Mouse (Mus musculus) large intestine, adult 2 months (tissue): ENCODE data around the gene Gm11009. TPM values are rescaled to one million over a fixed set of nuclear protein-coding genes. Genes with fewer than 3 reads are reported as not detected.
"Not testable (repeated sequence)": the region's sequence is repeated elsewhere in the genome, so short reads cannot be mapped to it uniquely, and the experiment has no call there.

Experiments
- DNase-seq: peaks from one replicate; pipeline ENCODE4 v3.0.0-alpha.2; 2012; ENCODE audit warnings: low read depth, low spot score
- WGBS: fragments of 180-500 bp; shearing (Covaris S2); methylation state at CpG from one replicate; pipeline ENCODE4 v1.1.7; 2018; 5-methylcytosine and 5-hydroxymethylcytosine counted together
- polyA plus RNA-seq: library from polyadenylated mRNA; depleted of rRNA; stranded (reverse); fragments of >200 nt; gene quantifications from 2 replicates; pipeline ENCODE4 v1.2.3, GENCODE M21; 2012; rRNA removed

Gm11009 gene
- polyA plus RNA-seq: not detected in 2 replicates

GRCm38 (mm10) chr2:176319394-176319793 is at the start of gene Gm11009:
Gm11009 (minus strand) TSS chr2:176319494.
- DNase-seq: not testable (repeated sequence)
- no CpG with 5 or more reads among the region's 2 CpGs for WGBS

Other genes starting within 250 kb of the Gm11009 start
- gene Gm2004, start 169.7 kb downstream of the Gm11009 start, polyA plus RNA-seq: 0.06 TPM in 1 of 2 replicates, not detected in the other
- gene 2210418O10Rik, start 92.9 kb downstream of the Gm11009 start, polyA plus RNA-seq: 0.36 TPM in 1 of 2 replicates, not detected in the other
- 0.51 TPM in 1 of 2 replicates, not detected in the other for gene Gm14435, start 104.1 kb upstream of the Gm11009 start, polyA plus RNA-seq
- 0.78 and 1.1 TPM in 2 replicates for gene Gm14434, start 167.3 kb upstream of the Gm11009 start, polyA plus RNA-seq
- not detected in 2 replicates for gene Zfp967, start 201.6 kb upstream of the Gm11009 start, polyA plus RNA-seq